39 mouse cellular contexts compared by ENCODE assay signal in genomic region chr2:144074059-144074458, GRCm38 (mm10). TPM values are rescaled to one million over a fixed set of nuclear protein-coding genes. Genes with fewer than 3 reads are reported as not detected.
"Had no signal": no experiment of that assay in that cellular context is flagged by ENCODE, and none has a peak within 500 bp of the region (broad histone marks: within the 10 kb centered on the region; RNA-seq: fewer than 3 reads in every experiment).

No protein-coding gene starts in this region.

- H3K36me3 ChIP-seq: embryonic facial prominence, embryonic 10.5 days; embryonic facial prominence, embryonic 12.5 days; embryonic facial prominence, embryonic 13.5 days; embryonic facial prominence, embryonic 15.5 days; forebrain, embryonic 10.5 days; forebrain, embryonic 12.5 days; forebrain, embryonic 15.5 days had no signal

- H3K4me2 ChIP-seq: embryonic facial prominence, embryonic 12.5 days; embryonic facial prominence, embryonic 13.5 days; embryonic facial prominence, embryonic 15.5 days; forebrain, embryonic 12.5 days; forebrain, embryonic 13.5 days; forebrain, embryonic 15.5 days had no signal

- H3K9me3 ChIP-seq: embryonic facial prominence, embryonic 10.5 days; embryonic facial prominence, embryonic 12.5 days; embryonic facial prominence, embryonic 13.5 days; embryonic facial prominence, embryonic 15.5 days; forebrain, embryonic 10.5 days; forebrain, embryonic 12.5 days; forebrain, embryonic 13.5 days; forebrain, embryonic 15.5 days had no signal

- H3K9ac ChIP-seq: embryonic facial prominence, embryonic 12.5 days; embryonic facial prominence, embryonic 13.5 days; embryonic facial prominence, embryonic 15.5 days; forebrain, embryonic 12.5 days; forebrain, embryonic 13.5 days; forebrain, embryonic 15.5 days; forebrain, postnatal 0 days had no signal

- DNase-seq: cerebellum, adult 8-10 months; cerebellum, adult 9-10 months; cerebellum, adult 9-11 months; cerebellum, postnatal 10 days; cerebellum, postnatal 14 days; cerebellum, postnatal 25 days; cerebellum, postnatal 36 days; embryo, embryonic 11 days; forebrain, postnatal 0 days; gastrocnemius, adult 2 months; gastrocnemius, postnatal 10 days; gastrocnemius, postnatal 14 days; gastrocnemius, postnatal 25 days; gastrocnemius, postnatal 36 days; heart, adult 11 months; heart, adult 18-20 months; heart, adult 2 months had no signal

- H3K4me1 ChIP-seq: forebrain, embryonic 13.5 days; forebrain, embryonic 15.5 days had no signal

- H3K27me3 ChIP-seq: embryonic facial prominence, embryonic 12.5 days; embryonic facial prominence, embryonic 13.5 days; embryonic facial prominence, embryonic 15.5 days; forebrain, embryonic 12.5 days; forebrain, embryonic 13.5 days; forebrain, embryonic 15.5 days had no signal

- H3K27ac ChIP-seq: embryonic facial prominence, embryonic 10.5 days; embryonic facial prominence, embryonic 12.5 days; embryonic facial prominence, embryonic 13.5 days; embryonic facial prominence, embryonic 15.5 days; forebrain, embryonic 10.5 days; forebrain, embryonic 12.5 days; forebrain, embryonic 13.5 days; forebrain, embryonic 15.5 days; gastrocnemius, adult 2 months; heart, adult 2 months had no signal

- H3K4me3 ChIP-seq: embryonic facial prominence, embryonic 10.5 days; embryonic facial prominence, embryonic 12.5 days; embryonic facial prominence, embryonic 13.5 days; embryonic facial prominence, embryonic 15.5 days; erythroblast, embryonic 14.5 days; forebrain, embryonic 10.5 days; forebrain, embryonic 12.5 days; forebrain, embryonic 13.5 days; forebrain, embryonic 15.5 days; gastrocnemius, adult 2 months; heart, adult 2 months had no signal

- ATAC-seq: forebrain, embryonic 13.5 days; forebrain, embryonic 14.5 days; forebrain, embryonic 15.5 days; forebrain, embryonic 16.5 days; forebrain, postnatal 0 days had no signal

RNA-seq across cellular contexts. Expression of gene Banf2, which starts 41.2 kb away (rescaled TPM):
- total RNA-seq: common myeloid progenitor, adult 5-6 weeks; forebrain, postnatal 0 days; gastrocnemius, adult 18-20 months; gastrocnemius, adult 2 months; gastrocnemius, adult 8-10 months; gastrocnemius, postnatal 10 days; gastrocnemius, postnatal 14 days; gastrocnemius, postnatal 25 days; gastrocnemius, postnatal 36 days; gastrocnemius, postnatal 4 days; granulocyte monocyte progenitor cell, adult 5-6 weeks; heart, adult 18-20 months; heart, adult 2 months; heart, adult 8-10 months had no signal
- polyA plus RNA-seq: cortical plate, adult 2 months; embryonic facial prominence, embryonic 10.5 days; embryonic facial prominence, embryonic 11.5 days; embryonic facial prominence, embryonic 12.5 days; embryonic facial prominence, embryonic 13.5 days; embryonic facial prominence, embryonic 14.5 days; embryonic facial prominence, embryonic 15.5 days; erythroblast, embryonic 14.5 days; forebrain, embryonic 10.5 days; forebrain, embryonic 11.5 days; forebrain, embryonic 12.5 days; forebrain, embryonic 13.5 days; forebrain, embryonic 14.5 days; forebrain, embryonic 15.5 days; forebrain, embryonic 16.5 days; forebrain, postnatal 0 days; frontal cortex, adult 2 months; heart, adult 2 months had no signal
